Comparison of ENCODE assay signal across 9 mouse cellular contexts in genomic region chr1:73942243-73942642, GRCm38 (mm10).
DNase-seq lines count a peak whose midpoint lies in the region; ATAC-seq and TF ChIP-seq lines count a peak whose summit lies in the region.
"Had no signal": no experiment of that assay in that cellular context is flagged by ENCODE, and none has a peak within 500 bp of the region (broad histone marks: within the 10 kb centered on the region; RNA-seq: fewer than 3 reads in every experiment).

No protein-coding gene starts in this region.

- H3K9me3 ChIP-seq in hindbrain, postnatal 0 days (ENCODE audit: low read length), result no peaks in the 10 kb centered on the region
- no peaks in the 10 kb centered on the region for H3K9me3 ChIP-seq in hindbrain, embryonic 12.5 days (replicated peaks)
- no peaks in the 10 kb centered on the region for H3K9me3 ChIP-seq in intestine, embryonic 15.5 days

- WGBS in hindbrain, postnatal 0 days, result 46% methylated on average over 2 of the region's 2 CpGs
- 51% methylated on average over 2 of the region's 2 CpGs for WGBS in hindbrain, embryonic 12.5 days
- whole genome bisulfite sequencing in intestine, embryonic 15.5 days, result 68% methylated on average over 2 of the region's 2 CpGs

- H3K36me3 ChIP-seq in hindbrain, postnatal 0 days (ENCODE audit: insufficient read depth, low read length), result no peaks in the 10 kb centered on the region
- H3K36me3 ChIP-seq in hindbrain, embryonic 12.5 days, result no peaks in the 10 kb centered on the region
- no peaks in the 10 kb centered on the region for H3K36me3 ChIP-seq in intestine, embryonic 15.5 days

- TF ChIP-seq CTCF in hindbrain, postnatal 0 days (IDR thresholded peaks at IDR 0.05; ENCODE audit: low read depth), result no peak; the same call in 1 of the 2 replicates

- H3K27ac ChIP-seq in hindbrain, postnatal 0 days, result peak overlapping the region; percentile 80; the same call in 1 of the 2 replicates
- no peak overlapping the region for H3K27ac ChIP-seq in hindbrain, embryonic 12.5 days
- 0 out of 2 replicates have a peak overlapping the region, but pooled peaks have one; percentile 86 for H3K27ac ChIP-seq in intestine, embryonic 15.5 days

- H3K27me3 ChIP-seq in hindbrain, postnatal 0 days (ENCODE audit: insufficient read depth, low read length), result no peaks in the 10 kb centered on the region
- H3K27me3 ChIP-seq in hindbrain, embryonic 12.5 days, result no peaks in the 10 kb centered on the region; the same call in 1 of the 2 replicates
- no peaks in the 10 kb centered on the region for H3K27me3 ChIP-seq in intestine, embryonic 15.5 days (replicated peaks)

- H3K9ac ChIP-seq in hindbrain, postnatal 0 days (replicated peaks; ENCODE audit: low read length), result no peak overlapping the region
- no peak overlapping the region for H3K9ac ChIP-seq in hindbrain, embryonic 12.5 days
- H3K9ac ChIP-seq in intestine, embryonic 15.5 days, result no peak overlapping the region

- peak; percentile 53 for ATAC-seq in hindbrain, postnatal 0 days
- ATAC-seq in hindbrain, embryonic 12.5 days (ENCODE audit: low FRiP score), result no peak
- ATAC-seq in intestine, embryonic 15.5 days, result peak; percentile 61

- H3K4me3 ChIP-seq in hindbrain, postnatal 0 days (ENCODE audit: low read length), result no peak overlapping the region
- no peak overlapping the region for H3K4me3 ChIP-seq in hindbrain, embryonic 12.5 days
- no peak overlapping the region for H3K4me3 ChIP-seq in intestine, embryonic 15.5 days (replicated peaks)

- peaks cover 23% of the 10 kb centered on the region for H3K4me1 ChIP-seq in hindbrain, postnatal 0 days (ENCODE audit: insufficient read depth, low read length)
- H3K4me1 ChIP-seq in hindbrain, embryonic 12.5 days, result peaks cover 16% of the 10 kb centered on the region; the same call in 1 of the 2 replicates
- H3K4me1 ChIP-seq in intestine, embryonic 15.5 days (replicated peaks), result peaks cover 27% of the 10 kb centered on the region

- DNase-seq in hindbrain, postnatal 0 days (ENCODE audit: low spot score), result peak; percentile 68
- DNase-seq in MN1 (ENCODE audit: low spot score), result peak; percentile 59
- DNase-seq in forelimb bud, embryonic 11.5 days (ENCODE audit: low read depth, low spot score), result peak; percentile 57
- no peak for DNase-seq in frontal cortex, adult 2 months (ENCODE audit: extremely low spot score in 1 of 2, low spot score in 1 of 2)
- no peak for DNase-seq in ovary, adult 18-20 months (ENCODE audit: low spot score)
- DNase-seq in adrenal gland, postnatal 14 days, result no peak
- DNase-seq: lung, adult 18-20 months had no signal

- H3K4me2 ChIP-seq in hindbrain, postnatal 0 days (ENCODE audit: low read depth, low read length), result no peak overlapping the region
- no peak overlapping the region for H3K4me2 ChIP-seq in hindbrain, embryonic 12.5 days (replicated peaks)
- H3K4me2 ChIP-seq in intestine, embryonic 15.5 days (replicated peaks), result no peak overlapping the region

Comparison
In these comparisons a context has a peak if more than half of its experiments do, and no peak if none do; other contexts are left out.
1. DNase-seq: peak in hindbrain, postnatal 0 days (single experiment), MN1 (single experiment) and forelimb bud, embryonic 11.5 days (single experiment); none in frontal cortex, adult 2 months (0 of 2), ovary, adult 18-20 months (single experiment) and adrenal gland, postnatal 14 days (single experiment).